Mouse (Mus musculus): ENCODE data around the gene Zfp446. TPM values are rescaled to one million over a fixed set of nuclear protein-coding genes. Genes with fewer than 3 reads are reported as not detected.

Zfp446 gene
- polyA plus RNA-seq, 2 experiments from 2014 or later, result 3.8 to 5.7 TPM

GRCm38 (mm10) chr7:12987409-12988189 is 10.0 kb downstream of the Zfp446 start:
- peak; percentile 34 for ATAC-seq

GRCm38 (mm10) chr7:12992222-12992621 is 14.6 kb downstream of the Zfp446 start:
- peak; percentile 89 for ATAC-seq

GRCm38 (mm10) chr7:12993148-12993547 is 15.5 kb downstream of the Zfp446 start:
- ATAC-seq, result no peak

- no peak for ATAC-seq
These were observed 18.2 kb downstream of the Zfp446 start for GRCm38 (mm10) chr7:12995862-12996261.

- ATAC-seq, result no peak
These were observed 19.6 kb downstream of the Zfp446 start for GRCm38 (mm10) chr7:12997230-12997629.

- ATAC-seq, result no peak
These were observed 20.4 kb downstream of the Zfp446 start, which contains the start of gene Slc27a5 for GRCm38 (mm10) chr7:12998053-12998452. TSS of gene Slc27a5 (minus strand) at chr7:12998192.

- no peak for ATAC-seq
These were observed 21.2 kb downstream of the Zfp446 start, which contains the start of gene Trim28 for GRCm38 (mm10) chr7:12998851-12999250. TSS of gene Trim28 (plus strand) at chr7:12999114.

GRCm38 (mm10) chr7:13001584-13001983 is 23.9 kb downstream of the Zfp446 start:
- ATAC-seq, result no peak

GRCm38 (mm10) chr7:13003380-13003779 is 25.7 kb downstream of the Zfp446 start:
- ATAC-seq, result no peak

GRCm38 (mm10) chr7:13006011-13006410 is 28.4 kb downstream of the Zfp446 start:
- ATAC-seq, result no peak

- no peak for ATAC-seq
These were observed 28.9 kb downstream of the Zfp446 start for GRCm38 (mm10) chr7:13006531-13006930.

- ATAC-seq, result no peak
These were observed 29.9 kb downstream of the Zfp446 start for GRCm38 (mm10) chr7:13007341-13008092.

GRCm38 (mm10) chr7:13009143-13010004 is 31.7 kb downstream of the Zfp446 start:
- peak; percentile 87 for ATAC-seq

- ATAC-seq, result no peak
These were observed 32.6 kb downstream of the Zfp446 start, which contains the start of gene Zbtb45 for GRCm38 (mm10) chr7:13010005-13010908. TSS of gene Zbtb45 (minus strand) at chr7:13010034.

- ATAC-seq, result no peak
These were observed 36.0 kb downstream of the Zfp446 start for GRCm38 (mm10) chr7:13013671-13014070.

GRCm38 (mm10) chr7:13014275-13014839 is 36.7 kb downstream of the Zfp446 start:
- ATAC-seq, result no peak

GRCm38 (mm10) chr7:13015217-13015616 is 37.6 kb downstream of the Zfp446 start:
- ATAC-seq, result no peak

GRCm38 (mm10) chr7:13022773-13023535 is 45.3 kb downstream of the Zfp446 start:
- peak; percentile 25 for ATAC-seq

GRCm38 (mm10) chr7:13023928-13024731 is 46.5 kb downstream of the Zfp446 start:
- ATAC-seq, result peak; percentile 80
